In genomic region chr16:92779175-92779574, GRCm38 (mm10) we compare ENCODE assay signal across 22 mouse cellular contexts. TPM values are rescaled to one million over a fixed set of nuclear protein-coding genes. Genes with fewer than 3 reads are reported as not detected.
DNase-seq lines count a peak whose midpoint lies in the region; ATAC-seq and TF ChIP-seq lines count a peak whose summit lies in the region.
"Had no signal": no experiment of that assay in that cellular context is flagged by ENCODE, and none has a peak within 500 bp of the region (broad histone marks: within the 10 kb centered on the region; RNA-seq: fewer than 3 reads in every experiment).

No protein-coding gene starts in this region.

- H3K9ac ChIP-seq in intestine, embryonic 14.5 days (ENCODE audit: low read length), result no peak overlapping the region
- H3K9ac ChIP-seq in intestine, postnatal 0 days (ENCODE audit: low read depth, low read length), result no peak overlapping the region

- H3K79me3 ChIP-seq in C2C12 (ENCODE audit: low read depth), result peaks cover 29% of the 10 kb centered on the region

- no peaks in the 10 kb centered on the region for H3K36me3 ChIP-seq in intestine, embryonic 14.5 days (ENCODE audit: control insufficient read depth, insufficient read depth, low read length)
- H3K36me3 ChIP-seq in intestine, postnatal 0 days (ENCODE audit: control insufficient read depth, insufficient read depth), result no peaks in the 10 kb centered on the region
- peaks cover 89% of the 10 kb centered on the region for H3K36me3 ChIP-seq in megakaryocyte, embryonic 14.5 days (replicated peaks; ENCODE audit: low read length)
- H3K36me3 ChIP-seq in C2C12 (ENCODE audit: control insufficient read depth, insufficient read depth), result peaks cover 6% of the 10 kb centered on the region
- H3K36me3 ChIP-seq in myocyte (ENCODE audit: control insufficient read depth, insufficient read depth), result peaks cover 5% of the 10 kb centered on the region

- H3K4me3 ChIP-seq in intestine, embryonic 14.5 days (ENCODE audit: low read depth, low read length), result no peak overlapping the region
- H3K4me3 ChIP-seq in intestine, postnatal 0 days (ENCODE audit: low read depth, low read length), result no peak overlapping the region
- H3K4me3 ChIP-seq in megakaryocyte, embryonic 14.5 days (replicated peaks), result peak overlapping the region; percentile 29
- H3K4me3 ChIP-seq in C2C12 (ENCODE audit: insufficient read depth, poor library complexity, severe bottlenecking) (no peak overlapping the region), myocyte (no peak overlapping the region)

- ATAC-seq in intestine, embryonic 14.5 days (replicated peaks; ENCODE audit: low FRiP score, low TSS enrichment, low read depth), result no peak
- no peak for ATAC-seq in intestine, postnatal 0 days
- ATAC-seq in megakaryocyte, adult 5-6 weeks (ENCODE audit: poor library complexity, severe bottlenecking), result no peak
- no peak for ATAC-seq in inflammation-experienced regulatory T-cells, adult 6 months
- ATAC-seq: activated CD4-positive, CD25-positive, alpha-beta regulatory T cell, adult 4 months; CD4-positive, CD25-positive, alpha-beta regulatory T cell, adult 4 months; Patski had no signal

- TF ChIP-seq CTCF in intestine, postnatal 0 days (IDR thresholded peaks at IDR 0.05; ENCODE audit: low read depth), result no peak
- no peak for TF ChIP-seq CTCF in C2C12 (IDR thresholded peaks at IDR 0.05; ENCODE audit: control insufficient read depth, insufficient read depth, insufficient read length)

- H3K79me2 ChIP-seq in C2C12 (ENCODE audit: control insufficient read depth, insufficient read depth) (peaks cover 79% of the 10 kb centered on the region), myocyte (ENCODE audit: control insufficient read depth, insufficient read depth) (peaks cover 82% of the 10 kb centered on the region)

- H3ac ChIP-seq in C2C12 (ENCODE audit: control insufficient read depth, insufficient read length, low read depth) (no peak overlapping the region), myocyte (ENCODE audit: control insufficient read depth, insufficient read length) (no peak overlapping the region)

- 0 out of 2 replicates have a peak, but pooled peaks cover 10% of the 10 kb centered on the region for H3K4me1 ChIP-seq in intestine, embryonic 14.5 days (replicated peaks; ENCODE audit: control insufficient read depth, insufficient read depth, low read length)
- no peaks in the 10 kb centered on the region for H3K4me1 ChIP-seq in intestine, postnatal 0 days (replicated peaks; ENCODE audit: control insufficient read depth, insufficient read depth, low read length)
- H3K4me1 ChIP-seq in megakaryocyte, embryonic 14.5 days, result peaks cover 84% of the 10 kb centered on the region

- TF ChIP-seq POLR2A in myocyte (IDR thresholded peaks at IDR 0.05; ENCODE audit: insufficient read length, low read depth), result no peak

- no peaks in the 10 kb centered on the region; the same call in 1 of the 2 replicates for H3K27me3 ChIP-seq in intestine, embryonic 14.5 days (replicated peaks; ENCODE audit: control insufficient read depth, insufficient read depth, low read length)
- no peaks in the 10 kb centered on the region for H3K27me3 ChIP-seq in intestine, postnatal 0 days (replicated peaks; ENCODE audit: control insufficient read depth, insufficient read depth, low read length)
- no peaks in the 10 kb centered on the region for H3K27me3 ChIP-seq in megakaryocyte, embryonic 14.5 days (replicated peaks)
- H3K27me3 ChIP-seq in C2C12 (ENCODE audit: control insufficient read depth, insufficient read depth, insufficient read length), result no peaks in the 10 kb centered on the region
- H3K27me3 ChIP-seq in myocyte (ENCODE audit: control insufficient read depth, insufficient read depth, insufficient read length), result no peaks in the 10 kb centered on the region
- H3K27me3 ChIP-seq: CH12.LX, Patski had no signal

- WGBS in intestine, embryonic 14.5 days, result 88% methylated on average over 2 of the region's 2 CpGs
- 95% methylated on average over 2 of the region's 2 CpGs for WGBS in intestine, postnatal 0 days

- no peak overlapping the region for H3K4me2 ChIP-seq in intestine, embryonic 14.5 days (ENCODE audit: low read length)
- no peak overlapping the region for H3K4me2 ChIP-seq in intestine, postnatal 0 days (replicated peaks; ENCODE audit: low read depth)
- H3K4me2 ChIP-seq in myocyte (ENCODE audit: low read depth), result peak overlapping the region; percentile 67

- H3K27ac ChIP-seq in intestine, embryonic 14.5 days (ENCODE audit: low read depth), result 0 out of 2 replicates have a peak overlapping the region, but pooled peaks have one; percentile 14
- H3K27ac ChIP-seq in intestine, postnatal 0 days (ENCODE audit: low read depth, low read length), result no peak overlapping the region

- DNase-seq in intestine, embryonic 14.5 days (ENCODE audit: low spot score), result no peak
- DNase-seq in layer of hippocampus, postnatal 10 days (ENCODE audit: low spot score in 2 of 2), result no peak
- DNase-seq: adrenal gland, adult 2 months; adrenal gland, adult 8-10 months; adrenal gland, postnatal 10 days; adrenal gland, postnatal 14 days; adrenal gland, postnatal 25 days; adrenal gland, postnatal 36 days; B cell, adult 2 months; cerebellum, adult 11 months; cerebellum, adult 11-12 months; cerebellum, adult 18-20 months had no signal

- no peaks in the 10 kb centered on the region for H3K9me3 ChIP-seq in intestine, embryonic 14.5 days (ENCODE audit: control insufficient read depth, low read length)
- H3K9me3 ChIP-seq in intestine, postnatal 0 days (ENCODE audit: control insufficient read depth), result no peaks in the 10 kb centered on the region
- no peaks in the 10 kb centered on the region for H3K9me3 ChIP-seq in megakaryocyte, embryonic 14.5 days

TF ChIP-seq in C2C12, 6 proteins besides CTCF, POLR2A, EP300 and RAD21:
- TF ChIP-seq MYOD1 (IDR thresholded peaks at IDR 0.05; ENCODE audit: control insufficient read depth, insufficient read length, low read depth), result peak; percentile 68
- no peak for TF ChIP-seq FOSL1 (IDR thresholded peaks at IDR 0.05; ENCODE audit: insufficient read depth, low read length, poor library complexity, severe bottlenecking)
TF ChIP-seq in C2C12: peak in this region for 1.

TF ChIP-seq in myocyte, 11 proteins besides CTCF, POLR2A, EP300 and RAD21:
- TF ChIP-seq SRF (IDR thresholded peaks at IDR 0.05; ENCODE audit: control insufficient read depth, insufficient read length, low read depth) (no peak), TCF12 (IDR thresholded peaks at IDR 0.05; ENCODE audit: insufficient read depth, poor library complexity, severe bottlenecking) (no peak), E2F4 (IDR thresholded peaks at IDR 0.05; ENCODE audit: insufficient read depth) (no peak), CEBPB (IDR thresholded peaks at IDR 0.05; ENCODE audit: insufficient read depth, poor library complexity, severe bottlenecking) (no peak), MYOD1 (IDR thresholded peaks at IDR 0.05; ENCODE audit: control insufficient read depth in 1 of 3, insufficient read length in 2 of 3, low read depth in 2 of 3) (peak; percentile 49 to 92 (median 68)), MAX (IDR thresholded peaks at IDR 0.05; ENCODE audit: low read depth) (no peak)

RNA-seq across cellular contexts. Expression of gene Runx1, which starts 46.8 kb away (rescaled TPM):
- 3.0 and 3.3 TPM in 2 replicates for polyA plus RNA-seq in intestine, embryonic 14.5 days (2014; fragmentation: Nextera tagmentation; extraction: Ambion mirVana)
- 1.7 TPM in 2 replicates for polyA plus RNA-seq in intestine, postnatal 0 days (2015; fragmentation: Nextera tagmentation; extraction: Ambion mirVana)
- 322 and 895 TPM in 2 replicates for polyA plus RNA-seq in megakaryocyte, embryonic 14.5 days (2012; ENCODE audit: insufficient read depth, low replicate concordance)
- 93.4 and 112 TPM in 2 replicates for total RNA-seq in megakaryocyte, adult 5-6 weeks (2015)
- 44.7 and 61.5 TPM in 2 replicates for total RNA-seq in megakaryocyte, adult 5-6 weeks (2017)
- 28.8 TPM for polyA plus RNA-seq in C2C12 (2012; fragmentation: generic; extraction: Trizol)
- polyA plus RNA-seq in myocyte (2012; fragmentation: generic; extraction: Trizol), result 38.8 TPM
- polyA plus RNA-seq in inflammation-experienced regulatory T-cells, adult 6 months (2017; shearing (Covaris generic)), result 10 to 100 TPM; 28.0 to 47.0 (median 44.5) TPM
- total RNA-seq in layer of hippocampus, postnatal 10 days (2021), result 1 to 10 TPM in 1 of 2 experiments, under 1 TPM in 1; 0.69 to 1.1 TPM
